Mouse (Mus musculus): Measurements from ENCODE around the gene Tmem268.

Tmem268 gene

DNA sequence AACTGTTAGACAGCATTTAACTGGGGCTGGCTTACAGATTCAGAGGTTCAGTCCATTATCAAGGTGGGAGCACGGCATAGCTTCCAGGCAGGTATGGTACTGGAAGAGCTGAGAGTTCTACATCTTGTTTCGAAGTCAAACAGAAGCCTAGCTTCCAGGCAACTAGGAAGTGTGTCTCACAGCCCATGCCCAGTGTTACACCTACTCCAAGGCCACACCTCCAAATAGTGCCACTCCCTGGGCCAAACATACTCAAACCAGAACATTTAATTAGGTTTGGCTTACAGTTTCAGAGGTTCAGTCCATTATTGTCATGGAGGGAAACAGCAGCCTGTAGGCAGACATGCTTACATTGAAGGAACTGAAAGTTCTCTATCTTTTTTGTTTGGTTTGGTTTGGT lies 3.5 kb upstream of the Tmem268 start:
- no peak for DNase-seq (ENCODE audit: low spot score in 2 of 2)

GRCm38 (mm10) chr4:63556665-63557064 lies 1.9 kb upstream of the Tmem268 start:
- DNase-seq (ENCODE audit: low spot score in 2 of 2), result no peak

DNA sequence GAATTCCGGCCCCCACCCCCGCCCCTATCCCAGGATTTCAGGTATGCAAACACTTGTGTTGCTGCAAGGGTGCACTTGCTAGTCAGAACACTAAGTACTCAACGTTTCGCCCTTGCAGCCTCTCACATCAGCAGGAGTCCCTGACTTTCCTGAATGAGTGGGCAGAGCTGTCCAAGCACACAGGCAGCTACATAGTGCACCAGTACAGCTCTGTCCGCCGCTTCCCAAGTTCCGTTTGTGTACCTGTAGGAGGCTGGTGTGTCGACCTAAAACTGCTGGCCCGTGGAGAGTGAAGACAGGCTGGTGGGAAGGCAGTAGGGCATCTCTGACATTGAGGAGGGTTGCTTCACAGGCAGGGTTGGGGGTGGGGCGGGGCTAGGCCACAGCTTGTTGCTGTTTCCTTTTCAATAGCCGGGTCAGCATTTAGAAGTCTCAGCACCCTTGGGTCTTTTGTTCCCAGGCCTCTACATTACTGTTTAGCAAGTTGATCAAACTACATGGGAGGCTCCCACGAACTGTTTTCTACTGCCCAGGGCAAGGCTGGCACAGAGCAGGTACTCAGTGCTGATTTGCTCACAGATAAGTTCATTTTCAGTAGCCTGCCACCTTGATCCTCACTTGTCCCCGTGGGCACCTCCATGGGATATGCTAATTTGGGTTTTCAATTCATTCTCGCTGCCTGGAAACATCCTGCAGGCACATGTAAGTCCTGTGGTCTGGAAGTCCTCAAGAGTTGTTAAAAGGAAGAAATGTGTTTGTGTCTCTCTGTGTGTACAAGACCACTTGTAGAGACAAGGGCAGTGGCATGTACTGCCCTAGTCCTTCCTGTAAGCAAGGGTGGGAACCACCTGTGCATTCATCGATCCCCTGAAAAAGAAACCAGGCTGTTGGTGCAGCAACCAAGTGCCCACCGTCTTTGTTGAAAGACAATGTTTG lies 1.2 kb upstream of the Tmem268 start:
- no peak for DNase-seq (ENCODE audit: low spot score in 2 of 2)

- DNase-seq (ENCODE audit: low spot score in 2 of 2), result no peak
Observed at GRCm38 (mm10) chr4:63559127-63559697, 631 bp downstream of the Tmem268 start.

- DNase-seq (ENCODE audit: low spot score in 2 of 2), result no peak
Observed at GRCm38 (mm10) chr4:63560079-63560478, 1.5 kb downstream of the Tmem268 start.

- DNase-seq (ENCODE audit: low spot score in 2 of 2), result no peak
Observed at GRCm38 (mm10) chr4:63561861-63562675, 3.5 kb downstream of the Tmem268 start.

- no peak for DNase-seq (ENCODE audit: low spot score in 2 of 2)
Observed at GRCm38 (mm10) chr4:63562742-63563141, 4.2 kb downstream of the Tmem268 start.

- DNase-seq (ENCODE audit: low spot score in 2 of 2), result no peak
Observed at GRCm38 (mm10) chr4:63567712-63568390, 9.3 kb downstream of the Tmem268 start.

DNA sequence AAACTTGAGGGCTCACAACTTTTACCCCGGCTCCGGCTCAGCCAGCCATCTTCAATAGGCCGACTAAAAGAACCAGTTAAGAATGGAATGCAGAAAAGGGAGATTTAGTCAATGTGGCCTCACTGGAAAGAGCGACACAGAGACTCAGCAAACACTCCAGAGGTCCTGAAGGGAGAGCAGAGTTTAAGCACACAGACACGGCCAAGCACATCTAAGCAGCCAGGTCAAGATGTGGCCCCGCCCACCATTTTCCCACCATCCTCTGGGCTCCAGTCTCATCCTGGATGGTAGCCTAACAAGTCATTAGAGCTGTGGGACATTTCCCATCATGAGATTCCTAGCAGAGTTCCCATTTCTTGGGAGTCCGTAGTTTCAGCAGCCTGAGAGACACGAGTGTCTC lies 10.7 kb downstream of the Tmem268 start:
- DNase-seq (ENCODE audit: low spot score in 2 of 2), result no peak

DNA sequence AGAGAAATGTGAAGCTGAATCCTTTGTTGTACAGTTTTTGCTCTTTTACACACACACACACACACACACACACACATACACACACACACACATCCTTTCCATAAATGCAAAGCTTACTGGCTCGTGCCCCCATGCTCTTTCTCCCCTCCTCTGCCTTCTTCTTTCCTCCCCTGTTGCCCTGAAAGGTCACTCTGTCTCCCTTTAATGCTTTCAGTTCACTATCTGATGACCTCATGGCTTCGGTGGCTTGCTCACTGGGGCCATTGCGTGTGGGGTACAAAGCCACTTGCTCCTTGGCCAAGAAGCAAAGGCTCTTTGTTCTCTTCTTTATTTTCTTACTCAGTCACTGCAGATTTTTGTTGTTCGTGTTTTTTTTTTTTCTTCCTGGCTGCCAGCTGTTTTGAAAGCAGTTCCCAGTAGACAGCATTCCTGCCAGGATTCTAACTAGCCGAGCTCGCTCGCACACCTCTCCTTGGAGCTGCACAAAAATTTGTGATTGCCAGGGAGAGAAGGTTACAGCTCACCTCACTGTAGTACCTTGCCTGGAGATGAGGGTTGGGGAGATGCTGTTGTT lies 11.7 kb downstream of the Tmem268 start:
- DNase-seq (ENCODE audit: low spot score in 2 of 2), result no peak

DNA sequence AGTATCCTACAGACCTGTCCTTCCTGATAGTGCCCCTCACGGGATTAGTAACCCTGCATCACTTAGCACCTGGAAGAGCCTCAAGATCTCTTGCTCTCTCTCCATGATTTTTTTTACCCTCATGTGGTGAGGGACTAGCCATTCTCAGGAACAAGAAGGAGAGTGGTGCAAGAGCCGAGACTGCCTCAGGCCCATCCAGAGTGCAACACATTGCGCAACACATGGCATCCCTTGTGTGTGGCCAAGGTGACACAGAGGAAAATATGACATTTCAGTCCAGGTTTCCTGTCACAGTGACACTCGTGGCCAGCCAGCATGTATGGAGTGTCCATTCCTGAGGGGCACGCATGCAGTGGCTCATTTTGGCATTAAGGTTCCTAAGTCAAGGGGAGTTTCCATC lies 14.0 kb downstream of the Tmem268 start:
- DNase-seq (ENCODE audit: low spot score in 2 of 2), result no peak

- no peak for DNase-seq (ENCODE audit: low spot score in 2 of 2)
Observed at GRCm38 (mm10) chr4:63579649-63580048, 21.1 kb downstream of the Tmem268 start.

DNA sequence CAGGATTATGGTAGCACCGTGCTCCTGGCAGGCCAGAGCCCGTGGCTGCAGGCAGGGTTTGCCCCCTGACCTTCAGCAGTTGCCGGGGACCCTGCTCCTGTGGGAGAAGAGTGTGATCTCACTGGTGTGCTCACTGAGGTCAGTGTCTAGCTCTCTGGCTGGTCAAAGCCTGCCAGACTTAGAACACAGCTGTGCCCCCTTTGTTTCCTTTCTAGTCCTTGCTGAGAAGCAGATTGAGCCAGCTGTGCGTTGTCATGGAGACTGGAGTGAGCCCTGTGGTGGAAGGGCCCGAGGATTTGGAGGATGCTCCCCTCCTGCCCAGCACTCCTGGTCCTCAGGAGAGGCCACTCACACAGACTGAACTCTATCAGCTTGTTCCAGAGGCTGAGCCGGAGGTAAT lies 21.5 kb downstream of the Tmem268 start:
- no peak for DNase-seq (ENCODE audit: low spot score in 2 of 2)

DNA sequence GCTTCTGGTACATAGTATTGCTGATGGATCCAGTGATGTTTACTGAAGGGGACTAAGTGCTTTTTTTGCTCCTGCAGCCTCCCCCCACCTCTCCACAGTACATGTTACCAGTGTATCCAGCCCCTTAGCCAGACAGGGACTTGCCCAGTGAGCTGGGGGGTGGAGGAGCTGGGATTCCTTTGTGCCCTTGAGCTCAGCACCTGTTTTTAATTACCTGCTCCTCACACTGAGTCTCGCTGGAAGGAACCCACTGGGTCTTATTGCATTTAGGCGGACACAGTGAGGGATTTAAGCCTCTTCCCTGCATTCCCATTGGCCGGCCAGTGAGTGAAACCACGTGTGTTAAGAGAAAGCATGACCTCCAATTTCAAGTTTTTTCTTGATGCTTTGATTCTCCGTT lies 24.0 kb downstream of the Tmem268 start:
- DNase-seq (ENCODE audit: low spot score in 2 of 2), result no peak

GRCm38 (mm10) chr4:63585216-63585615 lies 26.6 kb downstream of the Tmem268 start:
- DNase-seq (ENCODE audit: low spot score in 2 of 2), result no peak

DNA sequence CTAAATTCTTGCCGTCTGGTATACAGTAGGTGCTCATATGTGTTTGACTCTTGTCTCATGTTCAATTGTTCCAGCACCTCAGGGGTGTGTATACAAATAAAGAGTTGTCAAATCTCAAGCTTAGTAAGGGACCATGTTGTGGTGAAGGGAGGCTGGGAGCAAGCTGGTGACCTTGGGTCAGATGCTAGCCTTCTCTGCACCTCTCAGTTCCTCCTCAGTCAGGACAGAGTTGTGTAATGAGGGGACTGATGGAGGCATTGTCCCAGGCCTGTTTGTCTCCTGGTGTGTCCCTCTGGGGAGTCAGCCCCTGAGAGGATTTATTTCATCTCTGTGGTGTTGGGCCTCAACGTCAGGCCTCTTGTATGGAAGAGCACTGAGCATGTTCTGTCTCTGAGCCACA lies 27.7 kb downstream of the Tmem268 start:
- no peak for DNase-seq (ENCODE audit: low spot score in 2 of 2)

GRCm38 (mm10) chr4:63589987-63590386 lies 31.4 kb downstream of the Tmem268 start:
- DNase-seq (ENCODE audit: low spot score in 2 of 2), result no peak

GRCm38 (mm10) chr4:63590538-63590937 lies 32.0 kb downstream of the Tmem268 start:
- DNase-seq (ENCODE audit: low spot score in 2 of 2), result no peak

DNA sequence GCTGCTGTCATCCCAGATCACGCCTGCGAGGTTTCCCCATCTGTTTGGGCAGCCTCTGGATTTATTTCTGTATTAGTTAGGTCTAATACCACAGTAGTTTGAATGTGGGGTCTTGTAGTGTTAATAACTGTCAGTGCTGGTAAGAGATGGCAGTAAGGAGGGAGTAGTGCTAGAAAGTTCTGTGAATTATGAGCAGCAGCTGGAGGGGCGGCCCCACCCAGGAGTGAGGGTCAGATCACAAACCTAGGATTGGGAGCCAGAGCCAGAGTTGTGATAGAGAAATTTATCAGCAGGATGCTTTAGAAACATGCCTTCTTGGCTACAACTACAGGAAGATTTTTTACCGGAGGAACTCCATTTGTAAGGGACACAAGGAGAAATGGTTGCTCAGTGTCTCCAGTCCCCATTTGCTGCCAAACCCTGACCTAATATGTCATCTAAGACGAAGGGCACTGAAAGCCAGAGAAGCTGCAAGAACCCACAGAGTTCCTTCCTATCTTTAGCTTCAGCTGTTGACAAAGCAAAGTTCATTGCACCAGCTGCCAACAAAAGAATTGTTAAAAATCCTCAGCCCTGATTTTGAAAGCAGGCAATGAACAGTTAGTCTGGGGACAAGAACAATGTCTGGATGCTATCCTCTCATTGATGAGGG lies 36.0 kb downstream of the Tmem268 start:
- DNase-seq (ENCODE audit: low spot score in 2 of 2), result no peak

- DNase-seq (ENCODE audit: low spot score in 2 of 2), result no peak
Observed at GRCm38 (mm10) chr4:63595259-63595658, 36.7 kb downstream of the Tmem268 start.

DNA sequence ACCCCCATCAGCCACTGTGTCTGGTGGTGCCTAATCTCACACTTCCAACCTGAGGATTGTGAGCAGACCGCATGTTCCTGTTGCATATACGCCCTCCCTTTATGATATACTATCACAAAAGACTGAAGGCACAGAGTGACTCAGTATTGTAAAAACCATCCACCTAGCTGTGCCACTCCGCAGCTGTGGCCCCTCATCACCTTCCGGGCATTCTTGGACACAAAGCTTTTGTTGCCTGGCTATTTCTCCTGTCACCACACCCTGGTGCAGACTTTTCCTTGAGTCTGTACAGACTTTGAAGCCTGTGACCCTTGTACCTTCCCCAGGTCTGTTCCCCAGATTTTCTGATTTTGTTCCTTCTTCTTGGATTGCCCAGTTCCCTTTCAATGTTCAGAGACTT lies 37.4 kb downstream of the Tmem268 start:
- no peak for DNase-seq (ENCODE audit: low spot score in 2 of 2)
